Mouse (Mus musculus): Measurements from ENCODE around the gene Traip.

- TF ChIP-seq CTCF (IDR thresholded peaks at IDR 0.05; ENCODE audit: low read depth) (no peak), EP300 (IDR thresholded peaks at IDR 0.05; ENCODE audit: low read depth) (peak; percentile 97)
Observed at GRCm38 (mm10) chr9:107983421-107983890, 33.5 kb downstream of the Traip start.
